Mouse (Mus musculus) lung, adult 2 months (tissue): ENCODE results near the gene Gm37240.

ENCODE experiments used
- CTCF ChIP-seq: fragments of 200-500 bp; IDR thresholded peaks from 2 replicates; pipeline ENCODE4 v1.5.1; 2011; ENCODE audit warnings: mild to moderate bottlenecking, low read length, control low read depth; ENCODE audit not compliant: insufficient read depth
- POLR2A ChIP-seq: fragments of 200-500 bp; IDR thresholded peaks from 2 replicates; pipeline ENCODE4 v1.6.1; 2011; ENCODE audit warnings: low read depth, mild to moderate bottlenecking, control low read depth, low read length, borderline replicate concordance; ENCODE audit errors: extremely low read depth

- TF ChIP-seq POLR2A (no peak), CTCF (no peak)
Observed at GRCm38 (mm10) chr3:85930671-85931255, 43.4 kb upstream of the Gm37240 start.
